ENCODE assay signal across 20 mouse cellular contexts in the genomic region with DNA sequence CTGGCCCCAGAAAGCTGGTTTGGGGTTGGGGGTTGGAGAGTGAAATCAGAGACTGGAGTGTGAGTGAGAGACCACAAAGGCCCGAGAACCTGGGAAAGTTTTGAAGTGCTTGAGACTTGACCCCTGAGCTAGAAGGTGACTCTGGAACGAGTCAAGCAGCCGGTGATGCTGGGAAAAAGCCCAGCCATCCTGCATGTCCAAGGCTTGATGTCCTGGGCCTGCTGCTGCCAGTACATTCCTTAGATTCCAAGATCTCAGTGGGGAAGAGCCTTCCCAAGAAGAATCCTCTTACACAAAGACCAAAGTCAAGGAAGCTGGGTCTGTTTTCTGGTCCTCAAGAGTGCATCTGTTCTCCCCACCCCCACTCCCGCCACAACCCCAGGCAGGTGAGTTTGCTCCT. TPM values are rescaled to one million over a fixed set of nuclear protein-coding genes. Genes with fewer than 3 reads are reported as not detected.
"Had no signal": no experiment of that assay in that cellular context is flagged by ENCODE, and none has a peak within 500 bp of the region (broad histone marks: within the 10 kb centered on the region; RNA-seq: fewer than 3 reads in every experiment).

No protein-coding gene starts in this region.

- ATAC-seq: liver, embryonic 12.5 days; midbrain, embryonic 15.5 days had no signal

- H3K9me3 ChIP-seq: limb, embryonic 10.5 days; limb, embryonic 13.5 days; liver, embryonic 12.5 days; liver, embryonic 15.5 days; lung, embryonic 15.5 days; midbrain, embryonic 12.5 days; midbrain, embryonic 15.5 days; neural tube, embryonic 12.5 days; neural tube, embryonic 15.5 days had no signal

- H3K9ac ChIP-seq: limb, embryonic 13.5 days; liver, embryonic 12.5 days; liver, embryonic 15.5 days; lung, embryonic 15.5 days; midbrain, embryonic 12.5 days; midbrain, embryonic 15.5 days; neural tube, embryonic 12.5 days; neural tube, embryonic 15.5 days had no signal

- H3K36me3 ChIP-seq: limb, embryonic 10.5 days; limb, embryonic 13.5 days; liver, embryonic 12.5 days; liver, embryonic 15.5 days; lung, embryonic 15.5 days; midbrain, embryonic 12.5 days; midbrain, embryonic 15.5 days; neural tube, embryonic 12.5 days; neural tube, embryonic 15.5 days had no signal

- H3K27me3 ChIP-seq: lung, embryonic 15.5 days; midbrain, embryonic 15.5 days; neural tube, embryonic 12.5 days; neural tube, embryonic 15.5 days had no signal

- H3K27ac ChIP-seq: kidney, postnatal 0 days; layer of hippocampus, adult 2 months; limb, embryonic 10.5 days; limb, embryonic 13.5 days; liver, embryonic 12.5 days; liver, embryonic 15.5 days; lung, embryonic 15.5 days; midbrain, embryonic 12.5 days; midbrain, embryonic 15.5 days; neural tube, embryonic 12.5 days; neural tube, embryonic 15.5 days had no signal

- H3K4me1 ChIP-seq: liver, embryonic 12.5 days; liver, embryonic 15.5 days; lung, embryonic 15.5 days had no signal

- H3K4me2 ChIP-seq: limb, embryonic 13.5 days; liver, embryonic 12.5 days; liver, embryonic 15.5 days; lung, embryonic 15.5 days; midbrain, embryonic 12.5 days; midbrain, embryonic 15.5 days; neural tube, embryonic 12.5 days; neural tube, embryonic 15.5 days had no signal

- H3K4me3 ChIP-seq: layer of hippocampus, adult 2 months; limb, embryonic 10.5 days; limb, embryonic 13.5 days; liver, embryonic 12.5 days; liver, embryonic 15.5 days; lung, embryonic 15.5 days; midbrain, embryonic 12.5 days; midbrain, embryonic 15.5 days; neural tube, embryonic 12.5 days; neural tube, embryonic 15.5 days had no signal

- DNase-seq: kidney, postnatal 25 days; layer of hippocampus, adult 9-11 months; liver; lung, adult 18-20 months; lung, postnatal 10 days; lung, postnatal 36 days; thymus, postnatal 36 days had no signal

RNA-seq across cellular contexts. Expression of a gene that starts 44.0 kb away (rescaled TPM):
- total RNA-seq: megakaryocyte-erythroid progenitor cell, adult 5-6 weeks had no signal

RNA-seq across cellular contexts. Expression of a gene that starts 47.3 kb away (rescaled TPM):
- total RNA-seq: megakaryocyte-erythroid progenitor cell, adult 5-6 weeks had no signal
- polyA plus RNA-seq: limb, embryonic 10.5 days; urinary bladder, adult 2 months had no signal
